Mouse (Mus musculus) midbrain, embryonic 11.5 days (tissue): ENCODE measurements around the gene Ip6k2. TPM values are rescaled to one million over a fixed set of nuclear protein-coding genes. Genes with fewer than 3 reads are reported as not detected.

Experiments used
- ATAC-seq: fragments of 200-750 bp; cut with Nextera tagmentation; 2 replicates; pipeline ENCODE4 v1.8.0; 2017; ENCODE audit warnings: moderate TSS enrichment, moderate library complexity; ENCODE audit not compliant: low FRiP score
- DNase-seq: peaks from one replicate; pipeline ENCODE4 v3.0.0; 2015; ENCODE audit warnings: low spot score; ENCODE audit errors: missing footprints
- H3K27ac ChIP-seq: fragments of 300-500 bp; sonication (generic); 2 replicates; pipeline ENCODE4 v1.5.1; 2014; ENCODE audit warnings: low read depth, low read length
- H3K27me3 ChIP-seq: fragments of 300-500 bp; sonication (generic); 2 replicates; pipeline ENCODE4 v1.6.1; 2014; ENCODE audit warnings: mild to moderate bottlenecking, low read length, moderate library complexity, mixed read lengths; ENCODE audit not compliant: control insufficient read depth, insufficient read depth
- H3K36me3 ChIP-seq: fragments of 300-500 bp; sonication (generic); 2 replicates; pipeline ENCODE4 v1.6.1; 2014; ENCODE audit warnings: mild to moderate bottlenecking, low read length, moderate library complexity, mixed read lengths; ENCODE audit not compliant: control insufficient read depth, insufficient read depth
- H3K4me1 ChIP-seq: fragments of 300-500 bp; sonication (generic); 2 replicates; pipeline ENCODE4 v1.6.1; 2014; ENCODE audit warnings: low read length; ENCODE audit not compliant: control insufficient read depth, insufficient read depth
- H3K4me2 ChIP-seq: fragments of 300-500 bp; sonication (generic); 2 replicates; pipeline ENCODE4 v1.6.1; 2014; ENCODE audit warnings: mild to moderate bottlenecking, moderate library complexity
- H3K4me3 ChIP-seq: fragments of 300-500 bp; sonication (generic); 2 replicates; pipeline ENCODE4 v1.5.1; 2014; ENCODE audit warnings: low read depth, low read length
- H3K9ac ChIP-seq: fragments of 300-500 bp; sonication (generic); 2 replicates; pipeline ENCODE4 v1.6.1; 2014; ENCODE audit warnings: low read length
- H3K9me3 ChIP-seq: fragments of 300-500 bp; sonication (generic); 2 replicates; pipeline ENCODE4 v1.6.1; 2016; ENCODE audit warnings: low read length; ENCODE audit not compliant: control insufficient read depth
- WGBS: fragments of 180-500 bp; shearing (Covaris S2); extraction: QIAGEN DNeasy Blood & Tissue Kit; methylation state at CpG from one replicate; pipeline ENCODE4 v1.1.7; 2014; 5-methylcytosine and 5-hydroxymethylcytosine counted together
- polyA plus RNA-seq: library from polyadenylated mRNA; unstranded; fragments of >200 nt; fragmentation: Nextera tagmentation; extraction: Ambion mirVana; gene quantifications from 2 replicates; pipeline ENCODE4 v1.2.1, GENCODE M21; 2014

Ip6k2 gene
- polyA plus RNA-seq, 1 experiment from 2014 or later = 104 TPM

DNA sequence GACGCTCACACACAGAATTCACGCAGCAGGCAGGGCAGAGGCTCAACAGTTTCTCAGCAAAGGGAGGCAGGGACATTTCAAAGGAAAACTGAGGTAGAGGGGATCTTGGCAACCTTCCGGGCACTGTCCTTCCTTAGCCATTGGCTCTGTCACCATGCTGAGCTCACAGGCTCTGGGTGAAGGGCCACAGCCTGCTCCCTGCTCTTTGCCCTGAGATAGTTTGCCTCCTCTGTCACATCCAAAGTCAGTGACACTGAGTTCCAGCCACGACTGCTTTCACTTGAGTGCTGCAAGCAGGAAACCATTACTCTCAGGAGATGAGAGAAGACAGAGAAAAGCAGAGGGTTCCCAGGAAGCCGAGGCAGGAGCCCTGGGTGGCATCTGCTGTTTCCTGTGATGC is 36.5 kb downstream of the Ip6k2 start:
- Histone ChIP-seq H3K4me3 (no peak overlapping the region), H3K4me2 (no peak overlapping the region), H3K9ac (no peak overlapping the region), H3K27ac (no peak overlapping the region), H3K9me3 (no peaks in the 10 kb centered on the region), H3K36me3 (peaks cover 4% of the 10 kb centered on the region), H3K4me1 (0 out of 2 replicates have a peak, but pooled peaks cover 3% of the 10 kb centered on the region), H3K27me3 (peaks cover 16% of the 10 kb centered on the region)
- WGBS = 65% methylated on average over 5 of the region's 5 CpGs
- ATAC-seq (no peak), DNase-seq (no peak)

DNA sequence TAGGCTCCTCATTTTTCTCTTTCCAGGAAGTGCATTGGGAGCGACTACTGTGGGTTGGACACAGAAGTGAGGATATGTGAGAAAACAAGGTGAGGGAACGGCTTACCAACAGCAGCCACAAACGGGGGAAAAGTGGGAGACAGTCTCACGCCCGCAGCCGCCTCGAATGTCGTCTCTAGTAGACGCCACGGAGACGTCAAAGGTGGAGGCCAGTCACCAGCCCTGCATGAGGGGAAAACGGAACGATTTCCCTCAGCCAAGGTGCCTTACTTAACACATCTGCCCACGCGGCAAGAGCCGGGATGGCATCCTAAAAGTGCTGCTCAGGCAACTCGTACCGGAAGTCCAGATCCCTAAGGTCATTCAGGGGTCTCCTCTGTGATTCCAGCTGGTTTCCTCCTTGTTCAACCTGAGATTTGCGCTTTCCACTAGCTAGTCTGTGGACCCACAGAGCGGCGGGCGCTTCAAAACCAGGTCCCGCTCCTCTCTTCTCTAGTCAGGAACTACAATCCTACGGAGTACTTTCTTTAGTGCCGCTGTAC is 40.6 kb downstream of the Ip6k2 start:
- H3K4me2 ChIP-seq = peak overlapping the region; percentile 79
- H3K36me3 ChIP-seq = no peaks in the 10 kb centered on the region
- no peak overlapping the region for H3K27ac ChIP-seq
- WGBS = 4% methylated on average over 25 of the region's 25 CpGs
- DNase-seq (peak; percentile 90), ATAC-seq (no peak)
- peak overlapping the region; percentile 28; the same call in 1 of the 2 replicates for H3K9ac ChIP-seq
- no peaks in the 10 kb centered on the region for H3K9me3 ChIP-seq
- H3K4me3 ChIP-seq = peak overlapping the region; percentile 66
- peaks cover 21% of the 10 kb centered on the region for H3K4me1 ChIP-seq
- H3K27me3 ChIP-seq = peaks cover 43% of the 10 kb centered on the region

DNA sequence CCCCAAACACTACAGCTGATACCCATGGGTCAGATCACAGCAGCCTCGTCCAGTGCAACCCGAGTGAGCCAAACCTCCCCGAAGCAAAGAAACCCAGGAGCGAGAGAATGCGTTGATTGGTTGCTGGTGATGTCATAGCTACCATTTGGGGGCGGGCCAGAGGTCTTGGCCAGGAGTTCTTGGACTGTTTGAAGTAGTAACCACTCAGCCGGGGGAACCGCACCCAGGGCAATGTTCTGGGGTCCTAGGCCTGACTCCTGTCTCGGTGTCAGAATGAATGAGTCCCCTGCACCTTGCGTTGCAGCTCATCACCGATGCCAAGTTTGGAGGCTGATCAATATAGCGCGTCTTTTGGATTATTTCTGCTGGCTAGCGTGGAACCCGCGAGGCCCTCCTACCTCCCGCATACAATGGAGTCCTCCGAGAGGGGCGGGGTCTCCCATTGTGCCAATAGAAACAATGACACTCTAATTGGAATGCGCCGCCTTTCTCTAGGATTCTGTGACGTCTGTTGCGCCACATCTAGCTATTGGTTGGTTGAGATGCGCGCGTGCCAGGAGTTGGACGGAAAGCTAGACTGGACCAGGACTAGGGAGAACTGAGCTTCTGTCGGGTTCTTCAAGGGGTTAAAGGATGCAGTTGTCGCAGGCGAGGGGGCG is 41.3 kb downstream of the Ip6k2 start:
- peaks cover 21% of the 10 kb centered on the region for H3K4me1 ChIP-seq
- peaks cover 48% of the 10 kb centered on the region for H3K27me3 ChIP-seq
- DNase-seq = peak; percentile 97
- no peaks in the 10 kb centered on the region for H3K9me3 ChIP-seq
- peak overlapping the region; percentile 66 for H3K4me3 ChIP-seq
- peak overlapping the region; percentile 79 for H3K4me2 ChIP-seq
- peak; percentile 83 for ATAC-seq
- peak overlapping the region; percentile 28; the same call in 1 of the 2 replicates for H3K9ac ChIP-seq
- H3K27ac ChIP-seq = peak overlapping the region; percentile 35; the same call in 1 of the 2 replicates
- no peaks in the 10 kb centered on the region for H3K36me3 ChIP-seq
- under 1% methylated on average over 31 of the region's 31 CpGs for WGBS

DNA sequence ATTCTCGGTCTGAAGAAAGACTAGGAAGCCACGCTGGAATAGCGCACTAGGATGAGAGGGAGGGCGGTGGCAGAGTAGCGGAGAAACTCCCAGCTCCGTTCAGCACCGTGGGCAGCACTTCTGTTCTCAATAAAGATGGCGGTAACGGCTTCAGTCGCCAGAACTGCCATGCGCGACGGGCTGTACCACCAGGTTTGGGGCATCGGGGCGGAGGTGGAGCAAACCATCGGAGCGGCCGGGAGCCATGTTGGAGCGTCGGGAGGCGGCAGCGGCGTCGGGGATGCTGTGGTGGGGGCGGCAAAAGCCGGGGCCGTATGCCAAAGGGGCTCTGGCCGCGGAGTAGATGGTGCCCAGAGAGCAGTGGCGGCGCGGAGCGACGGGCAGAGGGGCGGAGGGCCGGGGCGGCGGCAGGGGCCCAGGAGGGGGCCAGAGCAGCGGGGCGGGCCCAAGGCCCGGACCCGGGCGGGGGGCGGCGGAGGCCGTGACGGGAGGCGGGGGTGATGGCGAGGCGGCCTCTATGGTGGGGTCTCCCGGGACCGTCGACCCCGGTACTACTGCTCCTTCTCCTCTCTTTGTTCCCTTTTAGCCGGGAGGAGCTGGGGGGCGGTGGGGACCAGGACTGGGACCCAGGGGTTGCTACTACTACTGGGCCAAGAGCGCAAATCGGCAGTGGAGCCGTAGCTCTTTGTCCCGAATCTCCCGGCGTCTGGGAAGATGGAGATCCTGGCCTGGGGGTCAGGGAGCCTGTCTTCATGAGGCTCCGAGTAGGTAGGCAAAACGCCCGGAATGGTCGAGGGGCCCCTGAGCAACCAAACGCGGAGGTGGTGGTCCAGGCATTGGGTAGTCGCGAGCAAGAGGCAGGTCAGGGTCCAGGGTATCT is 42.5 kb downstream of the Ip6k2 start, which contains the start of gene Celsr3:
Celsr3 (plus strand) TSS at position 501 of the 880 bp plus-strand sequence.
- H3K4me3 ChIP-seq = peak within 1 kb of the TSS; percentile 66
- H3K9ac ChIP-seq = peak within 1 kb of the TSS; percentile 73
- no peaks in the 10 kb centered on the region for H3K9me3 ChIP-seq
- H3K4me2 ChIP-seq = peak within 1 kb of the TSS; percentile 79
- peaks cover 54% of the 10 kb centered on the region for H3K27me3 ChIP-seq
- ATAC-seq (peak; percentile 56), DNase-seq (peak; percentile 98)
- WGBS = 2% methylated on average over 64 of the region's 70 CpGs
- H3K27ac ChIP-seq = peak within 1 kb of the TSS; percentile 40
- no peaks in the 10 kb centered on the region for H3K36me3 ChIP-seq
- peaks cover 22% of the 10 kb centered on the region for H3K4me1 ChIP-seq

DNA sequence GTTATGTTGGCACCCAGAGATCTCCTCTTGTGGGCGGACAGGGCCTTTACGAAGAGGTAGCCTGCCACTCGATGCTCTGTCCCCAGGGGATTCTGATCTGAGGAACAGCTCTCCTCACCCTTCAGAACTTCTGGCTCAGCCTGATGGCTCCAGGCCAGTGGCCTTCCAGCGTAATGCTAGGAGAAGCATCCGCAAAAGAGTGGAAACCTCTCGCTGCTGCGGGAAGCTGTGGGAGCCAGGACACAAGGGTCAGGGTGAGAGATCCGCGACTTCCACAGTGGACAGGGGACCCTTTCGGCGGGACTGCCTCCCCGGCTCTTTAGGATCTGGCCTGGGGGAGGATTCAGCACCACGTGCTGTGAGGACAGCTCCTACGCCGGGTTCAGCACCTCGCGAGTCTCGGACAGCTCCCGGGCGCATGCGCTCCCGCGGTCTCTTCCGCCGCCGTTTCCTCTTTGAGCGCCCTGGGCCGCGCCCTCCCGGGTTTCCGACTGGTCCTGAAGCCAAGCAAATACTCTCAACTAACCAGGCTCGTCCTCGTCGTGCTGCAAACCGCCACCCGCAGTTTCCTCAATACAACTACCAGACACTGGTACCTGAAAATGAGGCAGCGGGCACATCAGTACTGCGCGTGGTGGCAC is 43.2 kb downstream of the Ip6k2 start:
- Histone ChIP-seq H3K9me3 (no peaks in the 10 kb centered on the region), H3K4me1 (peaks cover 28% of the 10 kb centered on the region), H3K27me3 (peaks cover 61% of the 10 kb centered on the region), H3K4me2 (peak overlapping the region; percentile 79), H3K36me3 (no peaks in the 10 kb centered on the region), H3K9ac (peak overlapping the region; percentile 73), H3K4me3 (peak overlapping the region; percentile 66), H3K27ac (peak overlapping the region; percentile 40; the same call in 1 of the 2 replicates)
- peak; percentile 99 for DNase-seq
- WGBS = 2% methylated on average over 39 of the region's 39 CpGs
- peak; percentile 30 for ATAC-seq

DNA sequence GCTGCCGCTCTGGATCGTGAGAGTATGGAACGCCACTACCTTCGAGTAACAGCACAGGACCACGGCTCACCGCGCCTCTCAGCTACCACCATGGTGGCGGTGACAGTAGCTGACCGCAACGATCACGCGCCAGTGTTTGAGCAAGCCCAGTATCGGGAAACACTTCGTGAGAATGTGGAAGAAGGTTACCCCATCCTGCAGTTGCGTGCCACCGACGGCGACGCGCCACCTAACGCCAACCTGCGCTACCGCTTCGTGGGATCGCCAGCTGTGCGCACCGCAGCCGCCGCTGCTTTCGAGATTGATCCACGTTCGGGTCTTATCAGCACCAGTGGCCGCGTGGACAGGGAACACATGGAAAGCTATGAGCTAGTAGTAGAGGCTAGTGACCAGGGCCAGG is 43.9 kb downstream of the Ip6k2 start:
- H3K9ac ChIP-seq = no peak overlapping the region
- peak overlapping the region; percentile 79 for H3K4me2 ChIP-seq
- DNase-seq (no peak), ATAC-seq (no peak)
- no peaks in the 10 kb centered on the region for H3K36me3 ChIP-seq
- H3K4me3 ChIP-seq = peak overlapping the region; percentile 66
- peaks cover 33% of the 10 kb centered on the region for H3K4me1 ChIP-seq
- H3K27ac ChIP-seq = no peak overlapping the region
- peaks cover 64% of the 10 kb centered on the region for H3K27me3 ChIP-seq
- no peaks in the 10 kb centered on the region for H3K9me3 ChIP-seq
- 16% methylated on average over 34 of the region's 34 CpGs for WGBS

DNA sequence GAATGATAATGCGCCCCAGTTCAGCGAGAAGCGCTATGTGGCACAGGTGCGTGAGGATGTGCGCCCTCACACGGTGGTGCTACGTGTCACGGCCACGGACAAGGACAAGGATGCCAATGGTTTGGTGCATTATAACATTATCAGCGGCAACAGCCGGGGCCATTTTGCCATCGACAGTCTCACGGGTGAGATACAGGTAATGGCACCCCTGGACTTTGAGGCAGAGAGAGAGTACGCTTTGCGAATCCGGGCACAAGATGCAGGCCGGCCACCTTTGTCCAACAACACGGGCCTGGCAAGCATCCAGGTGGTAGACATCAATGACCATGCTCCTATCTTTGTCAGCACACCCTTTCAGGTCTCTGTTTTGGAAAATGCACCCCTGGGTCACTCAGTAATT is 44.3 kb downstream of the Ip6k2 start:
- Histone ChIP-seq H3K4me3 (0 out of 2 replicates have a peak overlapping the region, but pooled peaks have one; percentile 66), H3K9me3 (no peaks in the 10 kb centered on the region), H3K36me3 (no peaks in the 10 kb centered on the region), H3K27me3 (peaks cover 66% of the 10 kb centered on the region), H3K4me1 (peaks cover 36% of the 10 kb centered on the region), H3K4me2 (peak overlapping the region; percentile 79), H3K27ac (no peak overlapping the region), H3K9ac (no peak overlapping the region)
- no peak for DNase-seq
- 67% methylated on average over 18 of the region's 18 CpGs for WGBS
- ATAC-seq = no peak

DNA sequence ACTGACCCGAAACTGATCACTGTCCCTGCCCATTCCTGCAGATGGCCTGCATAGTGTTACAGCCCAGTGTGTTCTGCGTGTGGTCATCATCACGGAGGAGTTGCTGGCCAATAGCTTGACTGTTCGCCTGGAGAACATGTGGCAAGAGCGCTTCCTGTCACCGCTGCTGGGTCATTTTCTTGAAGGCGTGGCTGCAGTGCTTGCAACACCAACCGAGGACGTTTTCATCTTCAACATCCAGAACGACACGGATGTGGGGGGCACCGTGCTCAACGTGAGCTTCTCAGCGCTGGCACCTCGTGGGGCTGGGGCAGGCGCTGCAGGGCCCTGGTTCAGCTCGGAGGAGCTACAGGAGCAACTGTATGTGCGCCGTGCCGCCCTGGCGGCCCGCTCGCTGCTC is 48.0 kb downstream of the Ip6k2 start:
- Histone ChIP-seq H3K9ac (no peak overlapping the region), H3K27ac (no peak overlapping the region), H3K9me3 (no peaks in the 10 kb centered on the region), H3K4me1 (peaks cover 26% of the 10 kb centered on the region), H3K36me3 (no peaks in the 10 kb centered on the region; the same call in 1 of the 2 replicates), H3K27me3 (peaks cover 42% of the 10 kb centered on the region), H3K4me2 (peak overlapping the region; percentile 88), H3K4me3 (peak overlapping the region; percentile 38)
- WGBS = 10% methylated on average over 23 of the region's 23 CpGs
- DNase-seq = peak; percentile 91
- ATAC-seq = no peak
